Mouse (Mus musculus) hindbrain, postnatal 0 days (tissue): Measurements from ENCODE around the gene Fam161a. TPM values are rescaled to one million over a fixed set of nuclear protein-coding genes. Genes with fewer than 3 reads are reported as not detected.

Experiments
- ATAC-seq: fragments of 200-750 bp; cut with Nextera tagmentation; 2 replicates; pipeline ENCODE4 v1.8.0; 2017; ENCODE audit warnings: mild to moderate bottlenecking, moderate TSS enrichment, moderate library complexity
- DNase-seq: peaks from one replicate; pipeline ENCODE4 v3.0.0-alpha.2; 2015; ENCODE audit warnings: low spot score
- H3K27ac ChIP-seq: fragments of 300-500 bp; sonication (generic); 2 replicates; pipeline ENCODE4 v1.5.1; 2014; ENCODE audit warnings: mild to moderate bottlenecking
- H3K27me3 ChIP-seq: fragments of 300-500 bp; sonication (generic); 2 replicates; pipeline ENCODE4 v1.6.1; 2014; ENCODE audit warnings: low read length, mixed read lengths; ENCODE audit not compliant: insufficient read depth
- H3K36me3 ChIP-seq: fragments of 300-500 bp; sonication (generic); 2 replicates; pipeline ENCODE4 v1.6.1; 2014; ENCODE audit warnings: low read length, mixed read lengths; ENCODE audit not compliant: insufficient read depth
- H3K4me1 ChIP-seq: fragments of 300-500 bp; sonication (generic); 2 replicates; pipeline ENCODE4 v1.6.1; 2014; ENCODE audit warnings: antibody characterized with exemption, low read length, mixed read lengths; ENCODE audit not compliant: insufficient read depth
- H3K4me2 ChIP-seq: fragments of 300-500 bp; sonication (generic); 2 replicates; pipeline ENCODE4 v1.6.1; 2014; ENCODE audit warnings: low read depth, mild to moderate bottlenecking, low read length, moderate library complexity, mixed read lengths
- H3K4me3 ChIP-seq: fragments of 300-500 bp; sonication (generic); 2 replicates; pipeline ENCODE4 v1.5.1; 2014; ENCODE audit warnings: low read length
- H3K9ac ChIP-seq: fragments of 300-500 bp; sonication (generic); replicated peaks from 2 replicates; pipeline ENCODE4 v1.6.1; 2014; ENCODE audit warnings: mild to moderate bottlenecking, low read length, moderate library complexity, mixed read lengths
- H3K9me3 ChIP-seq: fragments of 300-500 bp; sonication (generic); 2 replicates; pipeline ENCODE4 v1.6.1; 2016; ENCODE audit warnings: low read length, mixed read lengths
- CTCF ChIP-seq: IDR thresholded peaks from 2 replicates; pipeline ENCODE4 v1.5.1; 2016; ENCODE audit warnings: antibody characterized with exemption, control low read depth, low read depth
- WGBS: fragments of 180-500 bp; shearing (Covaris S2); extraction: QIAGEN DNeasy Blood & Tissue Kit; methylation state at CpG from one replicate; pipeline ENCODE4 v1.1.7; 2014; 5-methylcytosine and 5-hydroxymethylcytosine counted together
- polyA plus RNA-seq: library from polyadenylated mRNA; unstranded; fragments of >200 nt; fragmentation: Nextera tagmentation; extraction: Ambion mirVana; gene quantifications from 2 replicates; pipeline ENCODE4 v1.2.1, GENCODE M21; 2015
- total RNA-seq: library from RNA; depleted of rRNA; stranded (reverse); fragments of >200 nt; gene quantifications from 2 replicates; pipeline ENCODE4 v1.2.3, GENCODE M21; 2014

The Fam161a gene
- total and polyA plus RNA-seq, 2 experiments from 2014 or later = 6.8 to 10.7 TPM

GRCm38 (mm10) chr11:22979221-22979620, 28.1 kb upstream of the Fam161a start:
- H3K9ac ChIP-seq = no peak overlapping the region
- ATAC-seq = no peak
- H3K4me1 ChIP-seq = peaks cover 5% of the 10 kb centered on the region
- DNase-seq = no peak
- H3K4me3 ChIP-seq = no peak overlapping the region
- H3K27ac ChIP-seq = no peak overlapping the region
- no peak overlapping the region for H3K4me2 ChIP-seq
- no peaks in the 10 kb centered on the region for H3K27me3 ChIP-seq
- no peaks in the 10 kb centered on the region for H3K9me3 ChIP-seq
- peaks cover 8% of the 10 kb centered on the region; the same call in 1 of the 2 replicates for H3K36me3 ChIP-seq
- 83% methylated on average over 1 of the region's 1 CpGs for WGBS
- TF ChIP-seq CTCF = no peak

DNA sequence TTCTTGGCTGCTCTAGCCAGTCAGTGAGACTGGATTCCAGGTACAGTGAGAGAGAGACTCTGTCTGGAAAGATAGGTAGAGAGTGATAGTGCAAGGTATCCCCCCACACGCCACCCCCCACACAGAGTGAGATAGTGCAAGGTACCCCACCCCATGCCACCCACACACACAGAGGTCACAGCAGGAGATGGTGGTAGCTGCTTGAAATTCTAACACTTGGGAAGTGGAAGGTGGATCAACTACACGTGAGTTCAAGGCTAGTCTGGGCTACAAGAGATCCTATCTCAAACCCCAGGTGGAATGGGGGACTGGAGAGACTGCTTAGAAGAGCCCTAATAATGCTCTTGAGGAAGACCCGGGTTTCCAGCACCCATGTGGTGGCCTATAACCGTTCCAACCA, 26.3 kb upstream of the Fam161a start:
- no peaks in the 10 kb centered on the region for H3K9me3 ChIP-seq
- DNase-seq (no peak), ATAC-seq (no peak)
- peaks cover 5% of the 10 kb centered on the region for H3K4me1 ChIP-seq
- peaks cover 8% of the 10 kb centered on the region; the same call in 1 of the 2 replicates for H3K36me3 ChIP-seq
- TF ChIP-seq CTCF = no peak
- H3K4me3 ChIP-seq = peak overlapping the region; percentile 53
- H3K9ac ChIP-seq = peak overlapping the region; percentile 69
- WGBS = 56% methylated on average over 4 of the region's 4 CpGs
- H3K27ac ChIP-seq = no peak overlapping the region
- H3K27me3 ChIP-seq = no peaks in the 10 kb centered on the region
- peak overlapping the region; percentile 89 for H3K4me2 ChIP-seq

- DNase-seq (no peak), ATAC-seq (peak; percentile 48)
- Histone ChIP-seq H3K36me3 (peaks cover 7% of the 10 kb centered on the region; the same call in 1 of the 2 replicates), H3K4me3 (peak overlapping the region; percentile 53), H3K4me2 (peak overlapping the region; percentile 89), H3K4me1 (peaks cover 5% of the 10 kb centered on the region), H3K27ac (peak overlapping the region; percentile 86), H3K9me3 (no peaks in the 10 kb centered on the region), H3K9ac (peak overlapping the region; percentile 69), H3K27me3 (no peaks in the 10 kb centered on the region)
- TF ChIP-seq CTCF = no peak
- WGBS = 2% methylated on average over 12 of the region's 12 CpGs
Measured at GRCm38 (mm10) chr11:22981543-22981950, 25.8 kb upstream of the Fam161a start.

GRCm38 (mm10) chr11:22981984-22982757, 25.2 kb upstream of the Fam161a start, which contains the start of the genes Gm28048 and Commd1:
Gene Gm28048, minus strand, starts transcription at chr11:22982090.
Gene Commd1, minus strand, starts transcription at chr11:22982382.
- H3K36me3 ChIP-seq = peaks cover 4% of the 10 kb centered on the region; the same call in 1 of the 2 replicates
- TF ChIP-seq CTCF = peak; percentile 83
- H3K4me3 ChIP-seq = peak within 1 kb of the TSS; percentile 53
- peak; percentile 95 for ATAC-seq
- H3K27ac ChIP-seq = peak within 1 kb of the TSS; percentile 86
- peak within 1 kb of the TSS; percentile 89 for H3K4me2 ChIP-seq
- H3K4me1 ChIP-seq = peaks cover 5% of the 10 kb centered on the region
- DNase-seq = peak; percentile 97
- peak within 1 kb of the TSS; percentile 69 for H3K9ac ChIP-seq
- H3K27me3 ChIP-seq = no peaks in the 10 kb centered on the region
- H3K9me3 ChIP-seq = no peaks in the 10 kb centered on the region
- 3% methylated on average over 40 of the region's 42 CpGs for WGBS

DNA sequence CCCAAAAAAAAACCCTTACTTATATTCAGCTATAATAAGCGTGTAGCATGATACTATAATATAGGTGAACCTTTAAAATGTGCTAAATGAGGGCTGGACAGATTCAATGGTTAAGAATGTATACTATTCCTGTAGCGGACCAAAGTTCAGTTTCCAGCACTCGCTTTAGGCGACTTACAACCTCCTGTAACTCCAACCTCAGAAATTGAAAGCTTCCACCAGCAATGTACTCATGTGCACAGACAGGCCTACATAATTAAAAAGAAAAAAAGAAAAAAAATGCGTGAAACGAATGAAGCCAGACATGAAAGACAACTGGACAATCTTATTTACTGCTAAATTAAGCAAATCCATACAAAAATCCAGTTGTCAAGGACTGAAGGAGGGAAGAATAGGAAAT, 24.5 kb upstream of the Fam161a start:
- peaks cover 5% of the 10 kb centered on the region for H3K4me1 ChIP-seq
- peak overlapping the region; percentile 86; the same call in 1 of the 2 replicates for H3K27ac ChIP-seq
- peak overlapping the region; percentile 89 for H3K4me2 ChIP-seq
- H3K9me3 ChIP-seq = no peaks in the 10 kb centered on the region
- H3K4me3 ChIP-seq = peak overlapping the region; percentile 53; the same call in 1 of the 2 replicates
- ATAC-seq = no peak
- no peaks in the 10 kb centered on the region for H3K27me3 ChIP-seq
- peaks cover 4% of the 10 kb centered on the region; the same call in 1 of the 2 replicates for H3K36me3 ChIP-seq
- no peak for DNase-seq
- 72% methylated on average over 6 of the region's 6 CpGs for WGBS
- no peak for TF ChIP-seq CTCF
- no peak overlapping the region; the same call in 1 of the 2 replicates for H3K9ac ChIP-seq

GRCm38 (mm10) chr11:22985510-22985909, 21.8 kb upstream of the Fam161a start:
- DNase-seq = no peak
- H3K9me3 ChIP-seq = no peaks in the 10 kb centered on the region
- ATAC-seq = no peak
- TF ChIP-seq CTCF = no peak
- 84% methylated on average over 3 of the region's 3 CpGs for WGBS
- no peaks in the 10 kb centered on the region for H3K27me3 ChIP-seq
- no peak overlapping the region for H3K4me3 ChIP-seq
- H3K27ac ChIP-seq = no peak overlapping the region
- peaks cover 5% of the 10 kb centered on the region for H3K4me1 ChIP-seq
- H3K9ac ChIP-seq = no peak overlapping the region
- H3K36me3 ChIP-seq = no peaks in the 10 kb centered on the region
- no peak overlapping the region for H3K4me2 ChIP-seq

DNA sequence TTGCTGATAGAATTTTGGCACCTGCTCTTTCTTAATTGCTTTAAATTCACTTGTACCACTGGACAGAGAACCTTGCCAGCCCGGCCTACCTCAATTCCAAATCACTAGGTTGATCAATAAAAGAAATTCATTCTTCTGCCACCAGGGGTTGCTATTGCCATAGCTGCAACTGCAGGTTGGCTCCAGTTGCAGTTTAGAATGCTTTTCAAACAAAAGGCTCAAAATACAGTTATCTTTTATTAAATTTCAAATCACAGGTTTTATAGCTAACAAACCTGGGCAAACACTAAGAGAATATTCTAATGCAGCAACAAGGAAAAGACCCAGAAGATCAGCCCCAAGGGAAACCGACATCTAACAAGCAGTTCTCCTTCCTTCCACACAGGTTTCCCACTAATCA, 20.0 kb upstream of the Fam161a start:
- Histone ChIP-seq H3K4me2 (no peak overlapping the region), H3K27me3 (no peaks in the 10 kb centered on the region), H3K9me3 (no peaks in the 10 kb centered on the region), H3K4me3 (no peak overlapping the region), H3K27ac (no peak overlapping the region), H3K4me1 (peaks cover 10% of the 10 kb centered on the region), H3K9ac (no peak overlapping the region), H3K36me3 (no peaks in the 10 kb centered on the region)
- no peak for ATAC-seq
- DNase-seq = peak; percentile 87
- TF ChIP-seq CTCF = peak; percentile 84
- 40% methylated on average over 2 of the region's 2 CpGs for WGBS
